Mouse (Mus musculus) ES-Bruce4 (cell line): ENCODE measurements at regions not wholly inside any gene's neighbourhood (a gene's known extent, or its start where the extent isn't known, plus 50 kb on each side); places are given as distances from the start of the nearest gene placed in this dataset.

Experiments
- CTCF ChIP-seq: IDR thresholded peaks from one replicate; pipeline ENCODE4 v1.8.1; 2011; ENCODE audit warnings: low read depth, low read length
- EP300 ChIP-seq: IDR thresholded peaks from 2 replicates; pipeline ENCODE4 v1.6.1; 2011; ENCODE audit warnings: low read depth, low read length; ENCODE audit not compliant: insufficient read depth

DNA sequence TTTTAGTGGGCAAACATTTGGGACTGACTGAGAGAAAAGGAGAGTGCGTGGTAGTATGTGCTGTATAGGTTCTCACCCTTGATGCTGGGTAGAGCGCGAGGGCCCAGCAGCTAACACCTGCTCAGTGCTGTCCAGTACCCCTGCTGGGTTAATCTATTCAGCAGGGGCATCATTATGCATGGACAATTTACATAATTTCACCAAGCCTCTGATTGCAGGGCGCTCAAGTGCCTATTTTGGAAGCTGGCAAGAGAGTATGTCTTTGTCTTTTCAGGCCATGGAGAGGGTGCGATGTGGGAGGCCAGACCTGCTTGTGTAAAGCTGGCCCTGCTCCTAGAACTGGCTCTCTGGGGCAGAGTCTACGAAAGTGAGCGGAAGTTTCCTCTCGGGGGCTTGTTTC, 294.9 kb upstream of the Gm4791 start:
- no peak for TF ChIP-seq EP300
- TF ChIP-seq CTCF, result no peak
